ENCODE assay signal across 9 mouse cellular contexts in genomic region chr3:142645949-142646348, GRCm38 (mm10). TPM values are rescaled to one million over a fixed set of nuclear protein-coding genes. Genes with fewer than 3 reads are reported as not detected.
DNase-seq lines count a peak whose midpoint lies in the region; ATAC-seq lines count a peak whose summit lies in the region.
"Not testable (repeated sequence)": the region's sequence is repeated elsewhere in the genome, so short reads cannot be mapped to it uniquely, and the experiment has no call there.
"Had no signal": no experiment of that assay in that cellular context is flagged by ENCODE, and none has a peak within 500 bp of the region (broad histone marks: within the 10 kb centered on the region; RNA-seq: fewer than 3 reads in every experiment).

No protein-coding gene starts in this region.

- not testable (repeated sequence) for H3K4me3 ChIP-seq in forebrain, embryonic 11.5 days (ENCODE audit: low read depth, low read length); hindbrain, embryonic 10.5 days

- H3K9me3 ChIP-seq in forebrain, embryonic 11.5 days (ENCODE audit: control insufficient read depth, low read length); hindbrain, embryonic 10.5 days: not testable (repeated sequence)

- peak; percentile 42; the same call in 1 of the 2 replicates for ATAC-seq in forebrain, embryonic 11.5 days (replicated peaks; ENCODE audit: low FRiP score)

- H3K27me3 ChIP-seq in forebrain, embryonic 11.5 days (ENCODE audit: control insufficient read depth, insufficient read depth, low read length); hindbrain, embryonic 10.5 days (ENCODE audit: insufficient read depth, poor library complexity, severe bottlenecking): not testable (repeated sequence)

- WGBS in forebrain, embryonic 11.5 days = 27% methylated on average over 2 of the region's 2 CpGs
- WGBS in hindbrain, embryonic 10.5 days = 26% methylated on average over 2 of the region's 2 CpGs

- H3K4me1 ChIP-seq in forebrain, embryonic 11.5 days (replicated peaks; ENCODE audit: control insufficient read depth, insufficient read depth, low read length); hindbrain, embryonic 10.5 days (replicated peaks): not testable (repeated sequence)

- H3K36me3 ChIP-seq in forebrain, embryonic 11.5 days (ENCODE audit: control insufficient read depth, insufficient read depth, low read length); hindbrain, embryonic 10.5 days: not testable (repeated sequence)

- H3K27ac ChIP-seq in forebrain, embryonic 11.5 days (ENCODE audit: low read depth, low read length); hindbrain, embryonic 10.5 days: not testable (repeated sequence)

- H3K4me2 ChIP-seq in forebrain, embryonic 11.5 days (ENCODE audit: low read depth, low read length, severe bottlenecking) = not testable (repeated sequence)

- not testable (repeated sequence) for H3K9ac ChIP-seq in forebrain, embryonic 11.5 days (ENCODE audit: low read length)

- peak; percentile 54 for DNase-seq in MEL-GATA-1-ER (ENCODE audit: extremely low read depth, low read depth)
- peak; percentile 37 for DNase-seq in c-Kit-positive CD71-positive TER-119-positive erythroid progenitor cells, embryonic 14.5 days (ENCODE audit: low spot score)
- peak; percentile 72 for DNase-seq in forebrain, embryonic 11.5 days (ENCODE audit: low spot score)
- peak; percentile 48 for DNase-seq in hindbrain, embryonic 10.5 days (ENCODE audit: low spot score)
- DNase-seq in layer of hippocampus, postnatal 10 days (ENCODE audit: low spot score in 2 of 2) = peak; percentile 76 to 77
- peak; percentile 84 for DNase-seq in lung, postnatal 14 days
- DNase-seq in right cerebral cortex, adult 2 months (ENCODE audit: low spot score in 2 of 2) = peak; percentile 78 to 84
- DNase-seq in urinary bladder, adult 18-20 months (ENCODE audit: low spot score in 2 of 2) = peak; percentile 10 to 53

RNA-seq across cellular contexts. Expression of gene Gbp2, which starts 25.5 kb away (rescaled TPM):
- 0.16 TPM in 1 of 2 replicates, not detected in the other for polyA plus RNA-seq in forebrain, embryonic 11.5 days (2014; fragmentation: Nextera tagmentation; extraction: Ambion mirVana)
- 0.06 and 0.17 TPM in 2 replicates for polyA plus RNA-seq in hindbrain, embryonic 10.5 days (2016; fragmentation: Nextera tagmentation; extraction: Ambion mirVana)
- total RNA-seq in layer of hippocampus, postnatal 10 days (2021) = 1 to 10 TPM; 1.1 to 1.3 TPM

RNA-seq across cellular contexts. Expression of gene Gbp2b, which starts 51.3 kb away (rescaled TPM):
- polyA plus RNA-seq in forebrain, embryonic 11.5 days (2014; fragmentation: Nextera tagmentation; extraction: Ambion mirVana) = not detected in 2 replicates
- not detected in 2 replicates for polyA plus RNA-seq in hindbrain, embryonic 10.5 days (2016; fragmentation: Nextera tagmentation; extraction: Ambion mirVana)
- not detected for total RNA-seq in layer of hippocampus, postnatal 10 days (2021)
- polyA plus RNA-seq: midbrain, embryonic 15.5 days had no signal

RNA-seq across cellular contexts. Expression of gene Kyat3, which starts 54.9 kb away (rescaled TPM):
- polyA plus RNA-seq in forebrain, embryonic 11.5 days (2014; fragmentation: Nextera tagmentation; extraction: Ambion mirVana) = 10.4 and 11.3 TPM in 2 replicates
- 9.0 and 10.2 TPM in 2 replicates for polyA plus RNA-seq in hindbrain, embryonic 10.5 days (2016; fragmentation: Nextera tagmentation; extraction: Ambion mirVana)
- total RNA-seq in layer of hippocampus, postnatal 10 days (2021) = 1 to 10 TPM; 3.9 to 4.8 TPM

Comparison
In these comparisons a context has a peak if more than half of its experiments do, and no peak if none do; other contexts are left out.
1. DNase-seq: peak in every context shown above with its lines; median percentile 84 in lung, postnatal 14 days; 81 in right cerebral cortex, adult 2 months; 76 in layer of hippocampus, postnatal 10 days; 72 in forebrain, embryonic 11.5 days; 54 in MEL-GATA-1-ER; 48 in hindbrain, embryonic 10.5 days; 37 in c-Kit-positive CD71-positive TER-119-positive erythroid progenitor cells, embryonic 14.5 days; 32 in urinary bladder, adult 18-20 months.